Mouse (Mus musculus): Measurements from ENCODE around the gene Ints6.
"Not testable (repeated sequence)": the region's sequence is repeated elsewhere in the genome, so short reads cannot be mapped to it uniquely, and the experiment has no call there.

Gene Ints6

GRCm38 (mm10) chr14:62755095-62755640 lies 5.8 kb downstream of the Ints6 start:
- no peak for DNase-seq (ENCODE audit: low read depth, low spot score)

GRCm38 (mm10) chr14:62751479-62751878 lies 9.5 kb downstream of the Ints6 start:
- DNase-seq (ENCODE audit: low read depth, low spot score), result no peak

GRCm38 (mm10) chr14:62735646-62736045 lies 25.3 kb downstream of the Ints6 start:
- no peak for DNase-seq (ENCODE audit: low read depth, low spot score)

- no peak for DNase-seq (ENCODE audit: low read depth, low spot score)
Measured at GRCm38 (mm10) chr14:62733666-62734065, 27.3 kb downstream of the Ints6 start.

- DNase-seq (ENCODE audit: low read depth, low spot score), result no peak
Measured at GRCm38 (mm10) chr14:62731902-62732301, 29.1 kb downstream of the Ints6 start.

GRCm38 (mm10) chr14:62724560-62724959 lies 36.4 kb downstream of the Ints6 start:
- no peak for DNase-seq (ENCODE audit: low read depth, low spot score)

GRCm38 (mm10) chr14:62721625-62722024 lies 39.3 kb downstream of the Ints6 start:
- no peak for DNase-seq (ENCODE audit: low read depth, low spot score)

- DNase-seq (ENCODE audit: low read depth, low spot score), result no peak
Measured at GRCm38 (mm10) chr14:62718161-62718560, 42.8 kb downstream of the Ints6 start.

- DNase-seq (ENCODE audit: low read depth, low spot score), result no peak
Measured at GRCm38 (mm10) chr14:62673646-62674045, 87.3 kb downstream of the Ints6 start.

- DNase-seq (ENCODE audit: low read depth, low spot score), result no peak
Measured at GRCm38 (mm10) chr14:62664976-62665673, 95.8 kb downstream of the Ints6 start.

GRCm38 (mm10) chr14:62663367-62663766 lies 97.6 kb downstream of the Ints6 start, which contains the start of gene Serpine3:
Gene Serpine3, plus strand, starts transcription at chr14:62663667.
- no peak for DNase-seq (ENCODE audit: low read depth, low spot score)

- DNase-seq (ENCODE audit: low read depth, low spot score), result no peak
Measured at GRCm38 (mm10) chr14:62662381-62662780, 98.6 kb downstream of the Ints6 start.

- no peak for DNase-seq (ENCODE audit: low read depth, low spot score)
Measured at GRCm38 (mm10) chr14:62657469-62657868, 103.5 kb downstream of the Ints6 start.

GRCm38 (mm10) chr14:62655996-62656395 lies 105.0 kb downstream of the Ints6 start:
- no peak for DNase-seq (ENCODE audit: low read depth, low spot score)

- DNase-seq (ENCODE audit: low read depth, low spot score), result no peak
Measured at GRCm38 (mm10) chr14:62651771-62652170, 109.2 kb downstream of the Ints6 start.

- no peak for DNase-seq (ENCODE audit: low read depth, low spot score)
Measured at GRCm38 (mm10) chr14:62650376-62650775, 110.6 kb downstream of the Ints6 start.

- no peak for DNase-seq (ENCODE audit: low read depth, low spot score)
Measured at GRCm38 (mm10) chr14:62648405-62648804, 112.6 kb downstream of the Ints6 start.

GRCm38 (mm10) chr14:62642368-62642767 lies 118.6 kb downstream of the Ints6 start:
- not testable (repeated sequence) for DNase-seq (ENCODE audit: low read depth, low spot score)

- DNase-seq (ENCODE audit: low read depth, low spot score), result no peak
Measured at GRCm38 (mm10) chr14:62640396-62640795, 120.6 kb downstream of the Ints6 start.

- DNase-seq (ENCODE audit: low read depth, low spot score), result no peak
Measured at GRCm38 (mm10) chr14:62639551-62639950, 121.4 kb downstream of the Ints6 start.

- no peak for DNase-seq (ENCODE audit: low read depth, low spot score)
Measured at GRCm38 (mm10) chr14:62639111-62639510, 121.9 kb downstream of the Ints6 start.

- no peak for DNase-seq (ENCODE audit: low read depth, low spot score)
Measured at GRCm38 (mm10) chr14:62638345-62638702, 122.6 kb downstream of the Ints6 start.
